Mouse (Mus musculus) forebrain, embryonic 16.5 days (tissue): ENCODE data around the gene Luzp4. TPM values are rescaled to one million over a fixed set of nuclear protein-coding genes. Genes with fewer than 3 reads are reported as not detected.
"Not testable (repeated sequence)": the region's sequence is repeated elsewhere in the genome, so short reads cannot be mapped to it uniquely, and the experiment has no call there.

ENCODE experiments used
- ATAC-seq: fragments of 200-750 bp; cut with Nextera tagmentation; 2 replicates; pipeline ENCODE4 v1.8.0; 2017; ENCODE audit warnings: mild to moderate bottlenecking, moderate library complexity
- H3K27ac ChIP-seq: fragments of 300-500 bp; sonication (generic); 2 replicates; pipeline ENCODE4 v1.5.1; 2014; ENCODE audit warnings: low read length, control low read depth
- H3K27me3 ChIP-seq: fragments of 300-500 bp; sonication (generic); replicated peaks from 2 replicates; pipeline ENCODE4 v1.6.1; 2014; ENCODE audit warnings: low read length; ENCODE audit not compliant: control insufficient read depth, insufficient read depth
- H3K36me3 ChIP-seq: fragments of 300-500 bp; sonication (generic); 2 replicates; pipeline ENCODE4 v1.6.1; 2014; ENCODE audit not compliant: control insufficient read depth, insufficient read depth
- H3K4me1 ChIP-seq: fragments of 300-500 bp; sonication (generic); replicated peaks from 2 replicates; pipeline ENCODE4 v1.6.1; 2014; ENCODE audit warnings: low read length; ENCODE audit not compliant: control insufficient read depth, insufficient read depth
- H3K4me2 ChIP-seq: fragments of 300-500 bp; sonication (generic); 2 replicates; pipeline ENCODE4 v1.6.1; 2014; ENCODE audit warnings: mild to moderate bottlenecking, low read length, control low read depth
- H3K4me3 ChIP-seq: fragments of 300-500 bp; sonication (generic); replicated peaks from 2 replicates; pipeline ENCODE4 v1.5.1; 2014; ENCODE audit warnings: mild to moderate bottlenecking, low read length, control low read depth
- H3K9ac ChIP-seq: fragments of 300-500 bp; sonication (generic); replicated peaks from 2 replicates; pipeline ENCODE4 v1.6.1; 2014; ENCODE audit warnings: low read depth, low read length, control low read depth
- H3K9me3 ChIP-seq: fragments of 300-500 bp; sonication (generic); 2 replicates; pipeline ENCODE4 v1.6.1; 2016; ENCODE audit warnings: low read length; ENCODE audit not compliant: control insufficient read depth
- WGBS: fragments of 180-500 bp; shearing (Covaris S2); extraction: QIAGEN DNeasy Blood & Tissue Kit; methylation state at CpG from one replicate; pipeline ENCODE4 v1.1.7; 2014; 5-methylcytosine and 5-hydroxymethylcytosine counted together
- polyA plus RNA-seq: library from polyadenylated mRNA; unstranded; fragments of >200 nt; fragmentation: Nextera tagmentation; extraction: Ambion mirVana; gene quantifications from 2 replicates; pipeline ENCODE4 v1.2.1, GENCODE M21; 2015

Gene Luzp4
- not detected in 2 replicates for polyA plus RNA-seq

- not testable (repeated sequence) for H3K4me2 ChIP-seq, H3K27ac ChIP-seq, H3K9me3 ChIP-seq, H3K27me3 ChIP-seq, H3K4me3 ChIP-seq, H3K36me3 ChIP-seq, ATAC-seq, H3K9ac ChIP-seq, H3K4me1 ChIP-seq
- WGBS: 72% methylated on average over 2 of the region's 6 CpGs
Measured at GRCm38 (mm10) chrX:148857340-148857739, at the start of gene Luzp4. Gene Luzp4 (plus strand): TSS chrX:148857640.

DNA sequence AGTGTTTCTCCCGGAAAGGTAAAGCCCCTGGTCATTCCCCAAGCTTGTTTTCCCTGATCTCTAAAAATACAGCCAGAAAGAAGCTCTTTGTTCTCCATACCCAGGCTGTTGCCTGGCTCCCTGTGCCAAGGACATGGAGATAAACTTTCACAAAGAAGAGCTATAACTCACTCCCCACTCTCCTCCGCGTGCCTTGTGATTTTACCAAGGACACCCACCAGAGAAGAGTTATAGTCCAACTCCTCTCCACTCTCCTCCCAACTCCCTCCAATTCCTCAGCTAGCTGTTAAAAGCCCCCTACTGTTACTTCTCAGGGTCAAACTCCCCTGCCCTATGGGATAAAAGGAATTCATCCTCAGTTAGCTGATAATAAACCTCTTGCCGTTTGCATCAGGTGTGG lies 15.6 kb upstream of the Luzp4 start:
- not testable (repeated sequence) for H3K36me3 ChIP-seq, H3K27me3 ChIP-seq, H3K4me1 ChIP-seq, H3K9ac ChIP-seq, ATAC-seq, H3K4me3 ChIP-seq, H3K4me2 ChIP-seq, H3K27ac ChIP-seq, H3K9me3 ChIP-seq
- WGBS: 97% methylated on average over 4 of the region's 4 CpGs

Other genes starting within 250 kb of the Luzp4 start
- not detected in 2 replicates for gene Gm8334, start 242.5 kb upstream of the Luzp4 start, polyA plus RNA-seq
- not detected in 2 replicates for gene Gm15127, start 194.0 kb upstream of the Luzp4 start, polyA plus RNA-seq
- gene Ott, start 216.6 kb downstream of the Luzp4 start, polyA plus RNA-seq: not detected in 2 replicates